Mouse (Mus musculus): Measurements from ENCODE around the gene Ccdc43. TPM values are rescaled to one million over a fixed set of nuclear protein-coding genes. Genes with fewer than 3 reads are reported as not detected.

Gene Ccdc43
- polyA plus RNA-seq (2015; fragmentation: Nextera tagmentation; extraction: Ambion mirVana): 14.4 and 16.5 TPM in 2 replicates

DNA sequence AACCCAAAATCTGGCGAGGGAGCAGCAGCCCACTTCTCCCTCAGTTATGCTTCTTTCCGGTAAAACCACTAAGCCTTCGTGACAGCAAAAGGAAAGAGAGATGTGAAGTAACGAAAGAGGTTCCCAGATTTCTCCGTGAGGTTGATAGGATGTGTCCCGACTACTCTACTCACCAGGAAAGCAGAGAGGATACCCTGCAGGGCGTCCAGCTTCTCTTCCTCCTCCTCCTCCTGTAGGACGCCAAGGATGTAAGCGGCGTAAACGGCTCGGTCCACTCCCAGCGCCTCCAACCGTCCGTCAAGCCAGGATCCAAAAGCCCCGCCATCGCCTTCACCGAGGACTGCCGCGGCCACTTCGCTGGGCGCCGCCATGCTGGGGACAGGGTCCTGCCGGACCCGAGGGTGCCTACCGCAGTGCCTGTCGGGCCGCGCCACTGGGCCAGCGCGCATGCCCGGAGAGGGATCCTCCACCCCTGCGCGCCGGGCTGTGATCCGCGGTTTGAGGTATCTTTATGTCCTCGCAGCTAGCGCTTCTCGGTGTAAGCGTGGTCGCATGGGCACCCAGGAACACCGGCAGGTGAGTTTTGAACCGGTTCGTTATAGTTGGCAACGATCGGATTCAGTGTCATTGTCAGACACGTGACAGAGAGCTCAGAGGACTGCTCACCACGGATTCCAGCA, at the start of gene Ccdc43:
Gene Ccdc43 (minus strand): TSS at position 445 of the 680 bp plus-strand sequence.

DNA sequence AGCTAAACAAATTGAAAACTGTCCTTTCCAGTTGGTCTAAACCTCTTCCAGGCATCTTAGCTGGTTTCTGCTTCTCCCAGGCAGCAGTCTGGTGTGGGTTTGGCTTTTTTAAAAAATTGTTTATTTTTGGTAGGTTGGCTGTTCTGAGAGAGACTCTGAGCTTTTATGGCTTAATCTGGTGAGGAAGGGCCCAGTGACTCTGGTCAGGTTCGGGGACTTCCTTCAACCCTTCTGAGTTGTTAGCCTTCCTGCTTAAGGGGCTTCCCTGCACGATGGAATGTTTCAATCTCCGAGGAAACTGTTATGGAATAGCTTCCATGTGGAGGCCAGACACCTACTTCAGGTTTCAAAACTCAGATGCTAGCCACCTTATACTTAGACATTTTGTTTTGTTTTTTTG, 34.2 kb downstream of the Ccdc43 start, which contains the start of gene Meioc:
Gene Meioc (plus strand): TSS at position 301 of the 400 bp plus-strand sequence.

Other genes starting within 250 kb of the Ccdc43 start
- gene Itga2b, start 227.7 kb downstream of the Ccdc43 start, polyA plus RNA-seq (2015; fragmentation: Nextera tagmentation; extraction: Ambion mirVana): 26.8 and 27.0 TPM in 2 replicates
- gene Gpatch8, start 141.4 kb downstream of the Ccdc43 start, polyA plus RNA-seq (2015; fragmentation: Nextera tagmentation; extraction: Ambion mirVana): 29.2 and 33.6 TPM in 2 replicates
- 4.1 and 6.5 TPM in 2 replicates for gene Gm11627, start 118.3 kb downstream of the Ccdc43 start, polyA plus RNA-seq (2015; fragmentation: Nextera tagmentation; extraction: Ambion mirVana)
- 3.4 and 4.1 TPM in 2 replicates for gene Fzd2, start 93.4 kb downstream of the Ccdc43 start, polyA plus RNA-seq (2015; fragmentation: Nextera tagmentation; extraction: Ambion mirVana)
- gene Meioc, start 34.1 kb downstream of the Ccdc43 start, polyA plus RNA-seq (2015; fragmentation: Nextera tagmentation; extraction: Ambion mirVana): 0.07 TPM in 1 of 2 replicates, not detected in the other
- gene Adam11, start 63.7 kb upstream of the Ccdc43 start, polyA plus RNA-seq (2015; fragmentation: Nextera tagmentation; extraction: Ambion mirVana): 0.82 and 1.2 TPM in 2 replicates
- gene Gjc1, start 121.9 kb upstream of the Ccdc43 start, polyA plus RNA-seq (2015; fragmentation: Nextera tagmentation; extraction: Ambion mirVana): 7.1 and 9.2 TPM in 2 replicates
- 0.29 TPM in 1 of 2 replicates, not detected in the other for gene Higd1b, start 138.1 kb upstream of the Ccdc43 start, polyA plus RNA-seq (2015; fragmentation: Nextera tagmentation; extraction: Ambion mirVana)
- gene Eftud2, start 183.2 kb upstream of the Ccdc43 start, polyA plus RNA-seq (2015; fragmentation: Nextera tagmentation; extraction: Ambion mirVana): 110 and 121 TPM in 2 replicates
- 0.69 and 0.77 TPM in 2 replicates for gene Ccdc103, start 183.4 kb upstream of the Ccdc43 start, polyA plus RNA-seq (2015; fragmentation: Nextera tagmentation; extraction: Ambion mirVana)
- gene Fam187a, start 187.4 kb upstream of the Ccdc43 start, polyA plus RNA-seq (2015; fragmentation: Nextera tagmentation; extraction: Ambion mirVana): not detected in 2 replicates
- gene Gfap, start 203.1 kb upstream of the Ccdc43 start, polyA plus RNA-seq (2015; fragmentation: Nextera tagmentation; extraction: Ambion mirVana): 8.5 and 9.8 TPM in 2 replicates
- gene Kif18b, start 227.3 kb upstream of the Ccdc43 start, polyA plus RNA-seq (2015; fragmentation: Nextera tagmentation; extraction: Ambion mirVana): 7.1 and 9.6 TPM in 2 replicates
- gene C1ql1, start 248.9 kb upstream of the Ccdc43 start, polyA plus RNA-seq (2015; fragmentation: Nextera tagmentation; extraction: Ambion mirVana): 0.08 and 0.28 TPM in 2 replicates

All from spleen, postnatal 0 days (tissue).